Mouse (Mus musculus): ENCODE data around the gene Sema5a. TPM values are rescaled to one million over a fixed set of nuclear protein-coding genes. Genes with fewer than 3 reads are reported as not detected.

Sema5a gene
- total and polyA plus RNA-seq, 3 experiments = 0.17 to 0.27 (median 0.17) TPM

DNA sequence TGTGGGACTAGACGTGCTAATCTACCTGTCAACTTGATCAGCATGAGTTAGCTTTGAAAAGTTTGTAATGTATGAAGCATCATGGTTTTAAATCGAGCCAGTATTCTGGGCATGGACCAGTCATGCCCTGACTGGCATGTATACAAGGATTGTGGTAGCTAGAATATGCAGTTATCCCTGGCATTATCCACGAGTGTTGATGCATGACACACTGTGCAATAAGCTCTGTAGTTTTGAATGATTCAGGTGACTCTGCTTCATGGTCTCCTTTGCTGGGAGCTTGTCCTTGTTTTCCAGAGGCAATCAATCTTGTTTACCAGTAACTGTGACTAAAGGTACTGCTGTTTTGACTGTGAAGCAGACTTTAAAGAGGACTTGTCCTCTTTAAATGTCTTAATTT lies 293.5 kb downstream of the Sema5a start:
- Histone ChIP-seq H3K4me2 (ENCODE audit: insufficient read depth, low read depth, poor library complexity, severe bottlenecking) (no peak overlapping the region), H3K36me3 (replicated peaks in 1 of 2; ENCODE audit: control insufficient read depth in 1 of 2, insufficient read depth in 1 of 2, low read length in 1 of 2) (no peaks in the 10 kb centered on the region), H3K4me1 (ENCODE audit: control insufficient read depth in 1 of 2, insufficient read depth in 2 of 2) (no peaks in the 10 kb centered on the region), H3K4me3 (replicated peaks in 1 of 3; ENCODE audit: low read depth in 2 of 3, low read length in 2 of 3, poor library complexity in 1 of 3) (no peak overlapping the region), H3K9ac (ENCODE audit: insufficient read depth, low read depth) (no peak overlapping the region), H3K27ac (ENCODE audit: insufficient read depth, low read depth) (no peak overlapping the region), H3K79me2 (replicated peaks; ENCODE audit: control insufficient read depth, extremely low read depth, insufficient read depth, poor library complexity, severe bottlenecking) (no peaks in the 10 kb centered on the region), H3K27me3 (replicated peaks) (no peaks in the 10 kb centered on the region), H3K9me3 (replicated peaks; ENCODE audit: low read length) (no peaks in the 10 kb centered on the region)
- dilution Hi-C loops (cut with MboI; ENCODE audit: extremely low pct_ligation_motif_present, extremely low pct_unique_long_range_greater_than_20kb, low sequenced_read_pairs) (no loop called here), in situ Hi-C loops (cut with MboI; ENCODE audit: low pct_ligation_motif_present, low pct_unique_long_range_greater_than_20kb, low sequenced_read_pairs) (no loop called here)
- DNase-seq (ENCODE audit: extremely low read depth) = no peak
- TF ChIP-seq IRF4 (IDR thresholded peaks at IDR 0.05; ENCODE audit: low read depth, low read length) (no peak), EP300 (IDR thresholded peaks at IDR 0.05; ENCODE audit: low read length) (no peak), ZKSCAN1 (IDR thresholded peaks at IDR 0.05; ENCODE audit: borderline replicate concordance, low read depth, low read length) (no peak), NELFE (IDR thresholded peaks at IDR 0.05; ENCODE audit: low read depth, low read length) (no peak), MAX (IDR thresholded peaks at IDR 0.05; ENCODE audit: low read length) (no peak), SIN3A (IDR thresholded peaks at IDR 0.05; ENCODE audit: low read length) (no peak), RAD21 (IDR thresholded peaks at IDR 0.05; ENCODE audit: low read depth, low read length) (no peak), USF1 (IDR thresholded peaks at IDR 0.05; ENCODE audit: low read depth, low read length) (no peak), BHLHE40 (IDR thresholded peaks at IDR 0.05; ENCODE audit: low read depth, low read length) (no peak), USF2 (conservative IDR thresholded peaks at IDR 0.05; ENCODE audit: low read depth, low read length) (no peak), KAT2A (IDR thresholded peaks at IDR 0.05; ENCODE audit: insufficient replicate concordance, low read length) (no peak), NRF1 (IDR thresholded peaks at IDR 0.05; ENCODE audit: low read depth, low read length) (no peak), CTCF (conservative IDR thresholded peaks at IDR 0.05 in 1 of 2, IDR thresholded peaks at IDR 0.05 in 1 of 2; ENCODE audit: low read depth in 2 of 2, low read length in 2 of 2) (no peak), MAZ (IDR thresholded peaks at IDR 0.05; ENCODE audit: low read depth, low read length) (no peak), MEF2A (IDR thresholded peaks at IDR 0.05; ENCODE audit: borderline replicate concordance, low read depth, low read length) (no peak), JUN (IDR thresholded peaks at IDR 0.05; ENCODE audit: insufficient read depth, low read depth, low read length) (no peak), HCFC1 (IDR thresholded peaks at IDR 0.05; ENCODE audit: low read depth, low read length) (no peak)

DNA sequence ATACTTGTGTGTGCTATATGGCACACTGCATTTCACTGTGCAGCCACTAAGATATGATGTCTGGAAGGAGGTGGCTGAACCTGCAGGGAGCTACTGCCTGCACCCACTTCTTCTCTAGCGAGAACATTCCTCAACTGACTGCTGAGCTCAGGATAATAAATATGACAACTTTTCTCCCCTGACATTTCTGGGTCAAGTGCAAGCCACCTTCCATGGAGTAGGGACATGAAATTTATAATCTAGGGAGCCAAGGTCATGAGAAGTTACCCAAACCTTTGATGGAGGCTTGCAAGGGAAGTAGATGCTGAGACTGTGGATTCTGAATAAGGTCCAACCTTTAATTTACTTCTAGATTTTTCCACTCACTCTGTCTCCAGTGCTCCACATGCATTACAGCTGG lies 298.1 kb downstream of the Sema5a start:
- H3K9me3 ChIP-seq (replicated peaks; ENCODE audit: low read length) = no peaks in the 10 kb centered on the region
- dilution Hi-C loops (cut with MboI; ENCODE audit: extremely low pct_ligation_motif_present, extremely low pct_unique_long_range_greater_than_20kb, low sequenced_read_pairs) = no loop called here
- no peaks in the 10 kb centered on the region for H3K27me3 ChIP-seq (replicated peaks)
- DNase-seq (ENCODE audit: extremely low read depth) = no peak
- in situ Hi-C loops (cut with MboI; ENCODE audit: low pct_ligation_motif_present, low pct_unique_long_range_greater_than_20kb, low sequenced_read_pairs) = no loop called here
- H3K4me1 ChIP-seq (ENCODE audit: control insufficient read depth in 1 of 2, insufficient read depth in 2 of 2) = no peaks in the 10 kb centered on the region
- H3K4me3 ChIP-seq (replicated peaks in 1 of 3; ENCODE audit: low read depth in 2 of 3, low read length in 2 of 3, poor library complexity in 1 of 3) = no peak overlapping the region
- H3K9ac ChIP-seq (ENCODE audit: insufficient read depth, low read depth) = no peak overlapping the region
- H3K4me2 ChIP-seq (ENCODE audit: insufficient read depth, low read depth, poor library complexity, severe bottlenecking) = no peak overlapping the region
- H3K27ac ChIP-seq (ENCODE audit: insufficient read depth, low read depth) = no peak overlapping the region
- no peak for TF ChIP-seq MXI1 (IDR thresholded peaks at IDR 0.05; ENCODE audit: low read depth, low read length)
- TF ChIP-seq ZMIZ1 (IDR thresholded peaks at IDR 0.05; ENCODE audit: low read depth, low read length) = no peak
- no peak for TF ChIP-seq ZKSCAN1 (IDR thresholded peaks at IDR 0.05; ENCODE audit: borderline replicate concordance, low read depth, low read length)
- no peak for TF ChIP-seq KAT2A (IDR thresholded peaks at IDR 0.05; ENCODE audit: insufficient replicate concordance, low read length)
- no peak for TF ChIP-seq TCF12 (IDR thresholded peaks at IDR 0.05; ENCODE audit: low read depth, low read length)
- no peak for TF ChIP-seq MAX (IDR thresholded peaks at IDR 0.05; ENCODE audit: low read length)
- no peak for TF ChIP-seq CTCF (conservative IDR thresholded peaks at IDR 0.05 in 1 of 2, IDR thresholded peaks at IDR 0.05 in 1 of 2; ENCODE audit: low read depth in 2 of 2, low read length in 2 of 2)
- no peak for TF ChIP-seq ZC3H11A (IDR thresholded peaks at IDR 0.05; ENCODE audit: low read depth, low read length)
- no peak for TF ChIP-seq BHLHE40 (IDR thresholded peaks at IDR 0.05; ENCODE audit: low read depth, low read length)
- H3K79me2 ChIP-seq (replicated peaks; ENCODE audit: control insufficient read depth, extremely low read depth, insufficient read depth, poor library complexity, severe bottlenecking) = no peaks in the 10 kb centered on the region
- H3K36me3 ChIP-seq (replicated peaks in 1 of 2; ENCODE audit: control insufficient read depth in 1 of 2, insufficient read depth in 1 of 2, low read length in 1 of 2) = no peaks in the 10 kb centered on the region

Measured in CH12.LX (cell line).